Mouse (Mus musculus): Measurements from ENCODE around the gene Fam71f2. TPM values are rescaled to one million over a fixed set of nuclear protein-coding genes. Genes with fewer than 3 reads are reported as not detected.

Fam71f2 gene
- polyA plus RNA-seq, 1 experiment = 0.47 TPM

- Histone ChIP-seq H3K79me2 (ENCODE audit: control insufficient read depth, insufficient read depth) (no peaks in the 10 kb centered on the region), H3K4me2 (ENCODE audit: low read depth) (no peak overlapping the region), H3K36me3 (ENCODE audit: control insufficient read depth, insufficient read depth) (no peaks in the 10 kb centered on the region), H3K4me3 (no peak overlapping the region), H3ac (ENCODE audit: control insufficient read depth, insufficient read length) (no peak overlapping the region), H3K27me3 (ENCODE audit: control insufficient read depth, insufficient read depth, insufficient read length) (peaks cover 26% of the 10 kb centered on the region)
- TF ChIP-seq MAX (IDR thresholded peaks at IDR 0.05; ENCODE audit: low read depth) (no peak), CEBPB (IDR thresholded peaks at IDR 0.05; ENCODE audit: insufficient read depth, poor library complexity, severe bottlenecking) (no peak), REST (IDR thresholded peaks at IDR 0.05; ENCODE audit: insufficient read depth, insufficient read length) (no peak), USF1 (IDR thresholded peaks at IDR 0.05; ENCODE audit: low read depth) (no peak), POLR2AphosphoS2 (IDR thresholded peaks at IDR 0.05; ENCODE audit: insufficient read length, low read depth) (no peak), TCF12 (IDR thresholded peaks at IDR 0.05; ENCODE audit: insufficient read depth, poor library complexity, severe bottlenecking) (no peak), E2F4 (IDR thresholded peaks at IDR 0.05; ENCODE audit: insufficient read depth) (no peak), SRF (IDR thresholded peaks at IDR 0.05; ENCODE audit: control insufficient read depth, insufficient read length, low read depth) (no peak), POLR2A (IDR thresholded peaks at IDR 0.05; ENCODE audit: insufficient read length, low read depth) (no peak), TCF3 (IDR thresholded peaks at IDR 0.05; ENCODE audit: insufficient read length, low read depth) (no peak), MYOG (IDR thresholded peaks at IDR 0.05; ENCODE audit: control insufficient read depth in 1 of 3, insufficient read depth in 1 of 3, insufficient read length in 2 of 3, low read depth in 2 of 3) (no peak), MYOD1 (IDR thresholded peaks at IDR 0.05; ENCODE audit: control insufficient read depth in 1 of 3, insufficient read length in 2 of 3, low read depth in 2 of 3) (no peak)
Measured at GRCm38 (mm10) chr6:29233710-29234109, 45.7 kb upstream of the Fam71f2 start.

GRCm38 (mm10) chr6:29234272-29234671 lies 45.1 kb upstream of the Fam71f2 start:
- H3K79me2 ChIP-seq (ENCODE audit: control insufficient read depth, insufficient read depth) = no peaks in the 10 kb centered on the region
- H3K4me2 ChIP-seq (ENCODE audit: low read depth) = no peak overlapping the region
- TF ChIP-seq USF1 (IDR thresholded peaks at IDR 0.05; ENCODE audit: low read depth) (peak; percentile 25), TCF12 (IDR thresholded peaks at IDR 0.05; ENCODE audit: insufficient read depth, poor library complexity, severe bottlenecking) (no peak), MYOD1 (IDR thresholded peaks at IDR 0.05; ENCODE audit: control insufficient read depth in 1 of 3, insufficient read length in 2 of 3, low read depth in 2 of 3) (no peak)

GRCm38 (mm10) chr6:29240806-29241205 lies 38.6 kb upstream of the Fam71f2 start:
- H3K36me3 ChIP-seq (ENCODE audit: control insufficient read depth, insufficient read depth) = no peaks in the 10 kb centered on the region

More at GRCm38 (mm10) chr6:29234272-29234671, 45.1 kb upstream of the Fam71f2 start:
- Histone ChIP-seq H3ac (ENCODE audit: control insufficient read depth, insufficient read length) (no peak overlapping the region), H3K4me3 (no peak overlapping the region), H3K27me3 (ENCODE audit: control insufficient read depth, insufficient read depth, insufficient read length) (peaks cover 20% of the 10 kb centered on the region), H3K36me3 (ENCODE audit: control insufficient read depth, insufficient read depth) (no peaks in the 10 kb centered on the region)

GRCm38 (mm10) chr6:29241697-29242096 lies 37.7 kb upstream of the Fam71f2 start:
- TF ChIP-seq MYOD1 (IDR thresholded peaks at IDR 0.05; ENCODE audit: control insufficient read depth in 1 of 3, insufficient read length in 2 of 3, low read depth in 2 of 3) (no peak), REST (IDR thresholded peaks at IDR 0.05; ENCODE audit: insufficient read depth, insufficient read length) (no peak), SRF (IDR thresholded peaks at IDR 0.05; ENCODE audit: control insufficient read depth, insufficient read length, low read depth) (no peak), MYOG (IDR thresholded peaks at IDR 0.05; ENCODE audit: control insufficient read depth in 1 of 3, insufficient read depth in 1 of 3, insufficient read length in 2 of 3, low read depth in 2 of 3) (no peak), MAX (IDR thresholded peaks at IDR 0.05; ENCODE audit: low read depth) (no peak), POLR2AphosphoS2 (IDR thresholded peaks at IDR 0.05; ENCODE audit: insufficient read length, low read depth) (no peak), USF1 (IDR thresholded peaks at IDR 0.05; ENCODE audit: low read depth) (no peak), CEBPB (IDR thresholded peaks at IDR 0.05; ENCODE audit: insufficient read depth, poor library complexity, severe bottlenecking) (no peak), E2F4 (IDR thresholded peaks at IDR 0.05; ENCODE audit: insufficient read depth) (no peak), TCF12 (IDR thresholded peaks at IDR 0.05; ENCODE audit: insufficient read depth, poor library complexity, severe bottlenecking) (no peak), POLR2A (IDR thresholded peaks at IDR 0.05; ENCODE audit: insufficient read length, low read depth) (no peak), TCF3 (IDR thresholded peaks at IDR 0.05; ENCODE audit: insufficient read length, low read depth) (no peak)
- Histone ChIP-seq H3K79me2 (ENCODE audit: control insufficient read depth, insufficient read depth) (no peaks in the 10 kb centered on the region), H3K36me3 (ENCODE audit: control insufficient read depth, insufficient read depth) (no peaks in the 10 kb centered on the region), H3K4me2 (ENCODE audit: low read depth) (no peak overlapping the region), H3K4me3 (no peak overlapping the region), H3ac (ENCODE audit: control insufficient read depth, insufficient read length) (no peak overlapping the region), H3K27me3 (ENCODE audit: control insufficient read depth, insufficient read depth, insufficient read length) (no peaks in the 10 kb centered on the region)

More at GRCm38 (mm10) chr6:29240806-29241205, 38.6 kb upstream of the Fam71f2 start:
- TF ChIP-seq E2F4 (IDR thresholded peaks at IDR 0.05; ENCODE audit: insufficient read depth) = no peak
- no peak for TF ChIP-seq MYOD1 (IDR thresholded peaks at IDR 0.05; ENCODE audit: control insufficient read depth in 1 of 3, insufficient read length in 2 of 3, low read depth in 2 of 3)
- TF ChIP-seq POLR2AphosphoS2 (IDR thresholded peaks at IDR 0.05; ENCODE audit: insufficient read length, low read depth) = no peak
- TF ChIP-seq MAX (IDR thresholded peaks at IDR 0.05; ENCODE audit: low read depth) = no peak
- TF ChIP-seq TCF12 (IDR thresholded peaks at IDR 0.05; ENCODE audit: insufficient read depth, poor library complexity, severe bottlenecking) = no peak
- no peak for TF ChIP-seq TCF3 (IDR thresholded peaks at IDR 0.05; ENCODE audit: insufficient read length, low read depth)
- H3K4me2 ChIP-seq (ENCODE audit: low read depth) = no peak overlapping the region
- no peak overlapping the region for H3ac ChIP-seq (ENCODE audit: control insufficient read depth, insufficient read length)
- no peaks in the 10 kb centered on the region for H3K79me2 ChIP-seq (ENCODE audit: control insufficient read depth, insufficient read depth)
- no peak overlapping the region for H3K4me3 ChIP-seq
- H3K27me3 ChIP-seq (ENCODE audit: control insufficient read depth, insufficient read depth, insufficient read length) = no peaks in the 10 kb centered on the region

- Histone ChIP-seq H3K27me3 (ENCODE audit: control insufficient read depth, insufficient read depth, insufficient read length) (no peaks in the 10 kb centered on the region), H3ac (ENCODE audit: control insufficient read depth, insufficient read length) (no peak overlapping the region), H3K4me3 (no peak overlapping the region), H3K36me3 (ENCODE audit: control insufficient read depth, insufficient read depth) (no peaks in the 10 kb centered on the region), H3K79me2 (ENCODE audit: control insufficient read depth, insufficient read depth) (no peaks in the 10 kb centered on the region), H3K4me2 (ENCODE audit: low read depth) (no peak overlapping the region)
- TF ChIP-seq TCF3 (IDR thresholded peaks at IDR 0.05; ENCODE audit: insufficient read length, low read depth) = no peak
- no peak for TF ChIP-seq POLR2AphosphoS2 (IDR thresholded peaks at IDR 0.05; ENCODE audit: insufficient read length, low read depth)
- no peak for TF ChIP-seq REST (IDR thresholded peaks at IDR 0.05; ENCODE audit: insufficient read depth, insufficient read length)
- TF ChIP-seq POLR2A (IDR thresholded peaks at IDR 0.05; ENCODE audit: insufficient read length, low read depth) = no peak
- TF ChIP-seq MAX (IDR thresholded peaks at IDR 0.05; ENCODE audit: low read depth) = no peak
- no peak for TF ChIP-seq TCF12 (IDR thresholded peaks at IDR 0.05; ENCODE audit: insufficient read depth, poor library complexity, severe bottlenecking)
- no peak for TF ChIP-seq CEBPB (IDR thresholded peaks at IDR 0.05; ENCODE audit: insufficient read depth, poor library complexity, severe bottlenecking)
- TF ChIP-seq E2F4 (IDR thresholded peaks at IDR 0.05; ENCODE audit: insufficient read depth) = no peak
- no peak for TF ChIP-seq USF1 (IDR thresholded peaks at IDR 0.05; ENCODE audit: low read depth)
- no peak for TF ChIP-seq MYOG (IDR thresholded peaks at IDR 0.05; ENCODE audit: control insufficient read depth in 1 of 3, insufficient read depth in 1 of 3, insufficient read length in 2 of 3, low read depth in 2 of 3)
- TF ChIP-seq SRF (IDR thresholded peaks at IDR 0.05; ENCODE audit: control insufficient read depth, insufficient read length, low read depth) = no peak
- no peak for TF ChIP-seq MYOD1 (IDR thresholded peaks at IDR 0.05; ENCODE audit: control insufficient read depth in 1 of 3, insufficient read length in 2 of 3, low read depth in 2 of 3)
Measured at GRCm38 (mm10) chr6:29242265-29242664, 37.1 kb upstream of the Fam71f2 start.

Measured in myocyte (in vitro differentiated cells).